Mouse (Mus musculus) limb, embryonic 13.5 days (tissue): ENCODE measurements around the gene Sorbs1. TPM values are rescaled to one million over a fixed set of nuclear protein-coding genes. Genes with fewer than 3 reads are reported as not detected.
A peak's percentile ranks its signal among the peaks of the same experiment; 100 is the strongest.

ENCODE experiments used
- ATAC-seq: fragments of 200-750 bp; cut with Nextera tagmentation; 2 replicates; pipeline ENCODE4 v1.8.0; 2017; ENCODE audit warnings: low read depth, moderate number of reproducible peaks, moderate TSS enrichment; ENCODE audit not compliant: low FRiP score
- H3K27ac ChIP-seq: fragments of 300-500 bp; sonication (generic); 2 replicates; pipeline ENCODE4 v1.5.1; 2015; ENCODE audit warnings: inconsistent platforms, mild to moderate bottlenecking, moderate library complexity
- H3K27me3 ChIP-seq: fragments of 300-500 bp; sonication (generic); 2 replicates; pipeline ENCODE4 v1.6.1; 2015; ENCODE audit warnings: mild to moderate bottlenecking, inconsistent platforms
- H3K36me3 ChIP-seq: fragments of 300-500 bp; sonication (generic); 2 replicates; pipeline ENCODE4 v1.6.1; 2015; ENCODE audit warnings: inconsistent platforms, mild to moderate bottlenecking, moderate library complexity
- H3K4me1 ChIP-seq: fragments of 300-500 bp; sonication (generic); 2 replicates; pipeline ENCODE4 v1.6.1; 2015; ENCODE audit warnings: inconsistent platforms
- H3K4me2 ChIP-seq: fragments of 300-500 bp; sonication (generic); replicated peaks from 2 replicates; pipeline ENCODE4 v1.6.1; 2015; ENCODE audit warnings: inconsistent platforms, mild to moderate bottlenecking, moderate library complexity
- H3K4me3 ChIP-seq: fragments of 300-500 bp; sonication (generic); 2 replicates; pipeline ENCODE4 v1.5.1; 2015; ENCODE audit warnings: moderate library complexity, mild to moderate bottlenecking, inconsistent platforms
- H3K9ac ChIP-seq: fragments of 300-500 bp; sonication (generic); 2 replicates; pipeline ENCODE4 v1.6.1; 2015; ENCODE audit warnings: mild to moderate bottlenecking, inconsistent platforms
- H3K9me3 ChIP-seq: fragments of 300-500 bp; sonication (generic); 2 replicates; pipeline ENCODE4 v1.6.1; 2016; ENCODE audit warnings: inconsistent platforms
- WGBS: fragments of 180-500 bp; shearing (Covaris S2); methylation state at CpG from one replicate; pipeline ENCODE4 v1.1.7; 2015; 5-methylcytosine and 5-hydroxymethylcytosine counted together
- polyA plus RNA-seq: library from polyadenylated mRNA; unstranded; fragments of >200 nt; fragmentation: Nextera tagmentation; extraction: Ambion mirVana; gene quantifications from 2 replicates; pipeline ENCODE4 v1.2.1, GENCODE M21; 2015

The Sorbs1 gene
- polyA plus RNA-seq, 1 experiment from 2014 or later = 52.2 TPM

DNA sequence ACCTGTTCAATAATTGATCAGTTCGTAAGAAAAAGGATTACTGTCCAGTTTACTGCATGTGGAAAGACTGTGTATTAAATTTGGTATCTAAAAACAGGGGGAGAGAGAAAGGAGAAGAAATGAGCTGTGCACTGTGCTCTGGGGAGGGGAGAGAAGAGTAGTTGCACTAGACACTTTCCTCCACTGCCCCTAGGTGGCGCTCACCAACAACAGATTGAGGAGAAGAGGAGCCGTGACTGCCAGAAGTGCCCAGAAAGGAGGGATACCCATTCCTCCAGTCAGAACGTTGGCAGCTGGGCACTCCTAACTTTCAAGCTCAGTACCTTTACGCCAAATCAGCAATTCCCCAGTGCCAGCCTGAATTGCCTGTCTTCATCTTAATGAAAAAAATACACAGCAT, 170.6 kb downstream of the Sorbs1 start:
- no peaks in the 10 kb centered on the region for H3K36me3 ChIP-seq
- peaks cover 5% of the 10 kb centered on the region for H3K4me1 ChIP-seq
- peak; percentile 51; the same call in 1 of the 2 replicates for ATAC-seq
- no peak overlapping the region for H3K4me3 ChIP-seq
- no peak overlapping the region for H3K9ac ChIP-seq
- no peak overlapping the region for H3K4me2 ChIP-seq
- no peak overlapping the region for H3K27ac ChIP-seq
- H3K27me3 ChIP-seq = no peaks in the 10 kb centered on the region
- 8% methylated on average over 5 of the region's 5 CpGs for WGBS
- no peaks in the 10 kb centered on the region for H3K9me3 ChIP-seq

DNA sequence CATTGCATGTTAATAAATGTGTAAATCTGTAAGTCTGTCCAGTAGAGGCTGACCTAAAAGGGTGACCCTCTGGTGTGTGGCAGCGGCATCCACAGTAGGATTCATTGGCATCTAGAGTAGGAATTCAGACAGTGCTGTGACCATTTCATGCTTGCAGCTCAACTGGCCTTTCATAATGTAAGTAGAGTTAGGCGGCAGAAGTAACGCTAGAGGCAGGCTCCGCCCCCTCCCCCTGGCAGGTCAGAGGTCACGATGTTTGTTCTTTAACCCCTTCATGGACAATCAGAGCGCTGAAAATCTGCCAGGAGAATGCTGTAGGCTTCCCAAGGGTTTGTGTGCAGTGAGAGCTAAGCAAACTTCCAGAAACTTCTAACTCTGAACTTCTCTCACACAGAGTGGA, 172.4 kb downstream of the Sorbs1 start:
- H3K9me3 ChIP-seq = no peaks in the 10 kb centered on the region
- no peak overlapping the region for H3K4me2 ChIP-seq
- WGBS = 16% methylated on average over 6 of the region's 6 CpGs
- H3K36me3 ChIP-seq = no peaks in the 10 kb centered on the region
- H3K27me3 ChIP-seq = no peaks in the 10 kb centered on the region
- no peak overlapping the region for H3K9ac ChIP-seq
- no peak for ATAC-seq
- H3K27ac ChIP-seq = no peak overlapping the region
- H3K4me3 ChIP-seq = no peak overlapping the region
- H3K4me1 ChIP-seq = peaks cover 5% of the 10 kb centered on the region

DNA sequence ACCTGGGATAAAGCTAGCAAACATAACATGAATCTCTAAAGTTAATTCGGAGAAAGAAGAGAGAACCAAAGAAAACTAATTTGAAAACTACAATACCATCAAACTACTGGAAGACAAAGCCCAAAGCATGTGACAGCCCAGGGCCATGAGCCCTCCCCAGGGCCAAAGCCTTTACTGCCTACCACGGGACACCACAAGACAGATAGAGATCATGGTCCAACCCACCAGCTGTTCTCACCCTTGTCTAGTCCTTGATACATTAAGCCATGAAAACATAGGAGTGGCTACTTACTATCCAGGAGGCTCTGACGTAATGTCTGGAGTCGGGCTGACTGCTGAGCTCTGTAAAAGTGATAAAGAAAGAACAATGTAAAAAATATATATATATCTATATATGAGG, 176.9 kb downstream of the Sorbs1 start:
- WGBS = 74% methylated on average over 4 of the region's 4 CpGs

DNA sequence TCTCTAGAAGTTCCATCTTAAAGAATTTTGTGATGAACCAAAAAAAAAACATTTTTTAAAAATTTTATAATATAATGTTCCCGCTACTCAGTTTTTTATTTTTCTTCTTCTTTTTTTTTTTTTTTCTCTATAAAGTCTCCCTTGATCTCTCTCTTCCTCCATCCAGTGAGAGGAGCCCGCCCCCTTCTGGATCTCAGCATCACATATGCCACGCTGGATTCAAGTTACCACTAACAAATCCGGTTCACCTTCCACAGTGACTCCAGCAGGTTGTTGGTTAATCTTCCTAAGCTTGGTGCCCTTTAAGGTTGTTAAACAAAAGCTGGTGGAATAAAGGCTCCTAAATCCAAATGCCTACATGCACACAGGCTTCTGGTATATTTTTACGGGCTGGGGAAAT, 179.7 kb downstream of the Sorbs1 start:
- no peak overlapping the region for H3K4me2 ChIP-seq

More for the DNA sequence above, 176.9 kb downstream of the Sorbs1 start:
- H3K27ac ChIP-seq = no peak overlapping the region
- no peaks in the 10 kb centered on the region for H3K9me3 ChIP-seq
- H3K36me3 ChIP-seq = no peaks in the 10 kb centered on the region
- H3K9ac ChIP-seq = no peak overlapping the region
- H3K4me1 ChIP-seq = peaks cover 5% of the 10 kb centered on the region
- no peak for ATAC-seq
- no peak overlapping the region for H3K4me2 ChIP-seq
- H3K27me3 ChIP-seq = no peaks in the 10 kb centered on the region
- H3K4me3 ChIP-seq = no peak overlapping the region

DNA sequence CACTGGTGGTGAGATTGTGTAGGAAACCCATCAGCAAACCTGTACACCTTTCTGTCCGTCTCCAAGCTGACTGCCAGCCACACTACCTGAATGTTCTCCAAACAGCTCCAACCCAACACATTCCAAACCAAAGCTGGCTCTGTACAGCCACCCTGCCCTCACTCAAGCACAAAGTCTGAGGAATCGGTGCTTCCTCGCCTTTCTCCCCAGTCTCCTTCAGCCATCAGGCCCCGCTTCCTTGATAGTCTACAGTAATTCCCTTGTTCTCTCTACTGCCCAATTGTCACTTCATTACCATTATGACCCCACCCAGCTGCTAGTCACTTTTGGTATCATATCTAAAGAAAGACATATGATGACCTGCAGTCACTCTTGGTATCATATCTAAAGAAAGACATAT, 180.5 kb downstream of the Sorbs1 start:
- Histone ChIP-seq H3K27me3 (no peaks in the 10 kb centered on the region), H3K27ac (no peak overlapping the region), H3K9me3 (no peaks in the 10 kb centered on the region), H3K4me2 (no peak overlapping the region), H3K4me3 (no peak overlapping the region), H3K9ac (no peak overlapping the region), H3K36me3 (no peaks in the 10 kb centered on the region), H3K4me1 (no peaks in the 10 kb centered on the region)
- no peak for ATAC-seq
- WGBS = 90% methylated on average over 4 of the region's 4 CpGs

More for the DNA sequence above, 179.7 kb downstream of the Sorbs1 start:
- no peak overlapping the region for H3K27ac ChIP-seq
- no peak overlapping the region for H3K4me3 ChIP-seq
- H3K27me3 ChIP-seq = no peaks in the 10 kb centered on the region
- no peak for ATAC-seq
- H3K4me1 ChIP-seq = no peaks in the 10 kb centered on the region
- H3K36me3 ChIP-seq = no peaks in the 10 kb centered on the region
- H3K9ac ChIP-seq = no peak overlapping the region
- no peaks in the 10 kb centered on the region for H3K9me3 ChIP-seq
- 41% methylated on average over 5 of the region's 5 CpGs for whole genome bisulfite sequencing

DNA sequence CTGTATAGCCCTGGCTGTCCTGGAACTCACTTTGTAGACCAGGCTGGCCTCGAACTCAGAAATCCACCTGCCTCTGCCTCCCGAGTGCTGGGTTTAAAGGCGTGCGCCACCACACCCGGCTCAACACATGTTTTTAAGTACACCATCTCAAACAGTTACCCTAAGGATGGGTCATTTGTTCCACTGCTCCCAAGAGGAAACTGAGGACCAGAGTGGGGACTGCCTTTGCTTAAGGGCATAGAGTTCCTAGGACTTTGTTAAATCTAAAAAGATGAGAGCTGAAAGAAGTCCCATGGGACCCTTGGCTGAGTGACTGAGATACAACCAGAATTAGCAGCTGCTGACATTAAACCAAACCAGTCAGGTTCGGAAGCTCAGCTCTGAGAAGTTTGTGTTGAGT, 181.3 kb downstream of the Sorbs1 start:
- Histone ChIP-seq H3K36me3 (0 out of 2 replicates have a peak, but pooled peaks cover 1% of the 10 kb centered on the region), H3K4me1 (no peaks in the 10 kb centered on the region), H3K4me3 (no peak overlapping the region), H3K9me3 (no peaks in the 10 kb centered on the region), H3K4me2 (no peak overlapping the region), H3K9ac (no peak overlapping the region), H3K27ac (no peak overlapping the region), H3K27me3 (no peaks in the 10 kb centered on the region)
- WGBS = 91% methylated on average over 6 of the region's 6 CpGs
- no peak for ATAC-seq

DNA sequence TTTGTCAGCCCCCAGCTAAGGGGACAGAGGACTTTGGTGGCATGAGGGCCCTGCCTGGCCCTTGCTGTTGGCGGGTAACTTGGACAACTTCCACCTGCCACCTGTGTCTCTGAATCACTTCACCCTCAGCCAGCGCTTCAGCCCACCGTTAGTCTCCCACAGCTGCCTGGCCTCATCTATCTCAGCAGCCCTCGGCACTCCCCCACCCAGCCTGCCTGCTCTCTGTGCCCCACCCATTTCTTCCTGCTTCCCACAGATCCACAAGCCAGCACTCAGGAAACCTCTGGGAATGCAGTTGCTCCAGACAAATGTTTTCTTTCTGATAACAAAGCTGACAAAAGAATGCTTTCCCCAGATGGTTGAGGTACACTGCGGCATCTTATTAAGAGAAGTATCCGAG, 181.7 kb downstream of the Sorbs1 start:
- Histone ChIP-seq H3K36me3 (0 out of 2 replicates have a peak, but pooled peaks cover 4% of the 10 kb centered on the region), H3K27me3 (no peaks in the 10 kb centered on the region), H3K4me1 (no peaks in the 10 kb centered on the region), H3K4me3 (no peak overlapping the region), H3K27ac (no peak overlapping the region), H3K9me3 (no peaks in the 10 kb centered on the region), H3K9ac (no peak overlapping the region), H3K4me2 (no peak overlapping the region)
- ATAC-seq = no peak
- WGBS = 52% methylated on average over 6 of the region's 6 CpGs

DNA sequence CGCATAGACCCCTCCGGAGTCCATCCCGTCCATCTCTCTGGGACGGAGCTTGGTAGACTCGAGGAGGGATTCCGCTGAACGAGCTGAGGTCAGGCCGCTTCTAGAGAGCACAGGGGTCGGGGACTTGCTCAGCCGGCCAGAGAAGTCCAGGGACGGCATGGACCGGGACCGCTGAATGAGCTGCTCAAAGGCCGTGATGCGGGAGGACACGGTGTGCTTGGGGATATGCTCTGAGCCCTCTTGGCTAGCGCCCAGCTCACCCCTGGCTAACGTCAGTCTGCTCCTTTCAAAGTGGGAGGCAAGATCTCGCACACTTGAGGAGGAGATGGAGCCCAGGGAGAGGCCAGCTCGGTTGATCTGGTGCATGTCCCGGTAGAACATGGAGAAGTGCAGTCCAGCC, 187.5 kb downstream of the Sorbs1 start:
- no peak for ATAC-seq
- H3K9ac ChIP-seq = no peak overlapping the region
- H3K4me3 ChIP-seq = no peak overlapping the region
- H3K36me3 ChIP-seq = peaks cover 28% of the 10 kb centered on the region
- WGBS = 91% methylated on average over 21 of the region's 21 CpGs
- no peaks in the 10 kb centered on the region for H3K27me3 ChIP-seq
- no peak overlapping the region for H3K4me2 ChIP-seq
- no peaks in the 10 kb centered on the region for H3K9me3 ChIP-seq
- no peak overlapping the region for H3K27ac ChIP-seq
- H3K4me1 ChIP-seq = peaks cover 3% of the 10 kb centered on the region; the same call in 1 of the 2 replicates

DNA sequence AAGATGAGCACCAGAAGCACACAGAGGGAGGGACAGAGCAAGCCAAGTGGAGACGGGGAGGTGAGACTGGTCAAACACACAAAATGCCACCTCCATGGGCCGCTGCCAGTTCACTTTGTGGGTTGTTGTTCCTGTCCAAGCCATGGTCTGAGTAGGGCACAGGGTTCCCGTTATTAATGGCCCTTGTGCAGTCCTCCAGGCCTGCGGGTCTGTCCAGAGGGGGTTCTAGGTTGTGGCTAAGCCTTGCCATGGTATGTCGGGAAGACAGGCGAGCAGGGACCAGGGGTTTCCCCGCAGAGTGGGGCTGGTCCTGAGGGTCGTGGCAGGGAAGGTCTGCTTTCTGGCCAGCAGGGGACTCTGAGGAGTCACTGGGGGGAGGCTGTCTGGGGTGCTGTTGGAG, 188.2 kb downstream of the Sorbs1 start:
- 85% methylated on average over 8 of the region's 8 CpGs for WGBS
- H3K27me3 ChIP-seq = no peaks in the 10 kb centered on the region
- peaks cover 3% of the 10 kb centered on the region; the same call in 1 of the 2 replicates for H3K4me1 ChIP-seq
- no peak for ATAC-seq
- H3K4me2 ChIP-seq = no peak overlapping the region
- H3K36me3 ChIP-seq = peaks cover 29% of the 10 kb centered on the region
- no peaks in the 10 kb centered on the region for H3K9me3 ChIP-seq
- no peak overlapping the region for H3K9ac ChIP-seq
- no peak overlapping the region for H3K27ac ChIP-seq
- no peak overlapping the region for H3K4me3 ChIP-seq

DNA sequence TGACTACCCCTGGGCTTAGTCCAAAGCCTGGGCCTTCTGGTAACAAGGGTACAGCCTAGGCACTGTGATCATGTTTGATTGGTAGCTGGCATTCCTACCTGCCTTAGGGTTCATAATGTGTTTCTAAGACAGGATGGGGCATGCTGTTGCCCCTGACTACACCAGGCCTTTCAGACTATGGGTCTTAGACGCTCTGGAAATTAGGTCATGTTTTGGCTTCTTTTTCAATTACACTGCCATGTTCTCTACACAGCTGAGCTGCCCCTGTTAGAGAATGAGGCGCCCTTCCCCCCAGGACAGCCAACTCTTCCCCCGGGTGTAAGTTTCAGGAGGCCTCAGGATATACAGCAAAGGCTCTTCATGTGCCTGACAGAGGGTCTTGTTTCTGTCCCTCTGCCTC, 191.4 kb downstream of the Sorbs1 start:
- no peak for ATAC-seq
- no peak overlapping the region for H3K27ac ChIP-seq
- H3K36me3 ChIP-seq = peaks cover 31% of the 10 kb centered on the region
- peaks cover 3% of the 10 kb centered on the region; the same call in 1 of the 2 replicates for H3K4me1 ChIP-seq
- no peak overlapping the region for H3K4me3 ChIP-seq
- H3K4me2 ChIP-seq = no peak overlapping the region
- H3K9me3 ChIP-seq = no peaks in the 10 kb centered on the region
- no peaks in the 10 kb centered on the region for H3K27me3 ChIP-seq
- WGBS = 82% methylated on average over 3 of the region's 3 CpGs
- H3K9ac ChIP-seq = no peak overlapping the region

DNA sequence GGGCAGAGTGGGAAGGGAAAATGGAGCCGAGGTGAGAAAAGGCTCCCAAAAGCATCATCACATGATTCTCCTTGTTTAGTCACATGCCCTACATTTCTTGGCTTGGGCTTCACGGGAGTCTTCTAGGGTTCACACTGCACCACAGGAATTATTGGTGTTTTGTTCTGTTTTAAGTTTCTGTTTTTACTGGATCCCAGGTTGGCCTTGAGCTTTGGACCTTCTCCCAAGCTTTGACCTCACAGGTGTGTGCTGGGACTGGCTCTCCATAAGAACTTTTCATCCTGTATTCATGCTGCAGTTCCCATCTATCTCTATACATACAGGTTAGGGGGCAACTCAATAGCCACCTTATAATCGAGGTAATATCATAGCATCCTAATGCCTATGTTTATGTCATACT, 194.4 kb downstream of the Sorbs1 start:
- Histone ChIP-seq H3K4me1 (peaks cover 3% of the 10 kb centered on the region; the same call in 1 of the 2 replicates), H3K27me3 (no peaks in the 10 kb centered on the region), H3K9me3 (no peaks in the 10 kb centered on the region), H3K4me3 (no peak overlapping the region), H3K9ac (no peak overlapping the region), H3K27ac (no peak overlapping the region), H3K4me2 (no peak overlapping the region), H3K36me3 (peaks cover 21% of the 10 kb centered on the region)
- WGBS = 76% methylated on average over 3 of the region's 3 CpGs
- ATAC-seq = no peak

DNA sequence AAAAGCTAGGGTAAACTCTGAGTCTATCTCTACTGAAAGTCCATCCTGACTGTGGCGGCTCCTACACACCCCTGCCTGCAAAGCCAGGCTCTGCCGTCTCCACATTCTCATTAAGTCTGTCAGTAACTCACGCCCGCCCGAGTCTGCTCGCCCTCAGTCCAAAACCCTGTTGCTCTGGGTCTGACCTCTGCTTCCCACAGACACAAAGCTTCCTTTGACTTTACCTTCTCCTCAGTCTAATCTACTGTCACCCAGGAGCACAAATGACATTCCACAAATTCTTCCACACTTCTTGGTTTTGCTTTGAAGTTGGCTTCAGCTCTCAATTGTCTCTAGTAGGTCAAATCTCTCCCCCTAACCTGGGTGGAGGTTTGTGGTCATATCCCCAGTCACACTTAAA, 195.1 kb downstream of the Sorbs1 start:
- H3K27ac ChIP-seq = no peak overlapping the region
- H3K9ac ChIP-seq = no peak overlapping the region
- H3K9me3 ChIP-seq = no peaks in the 10 kb centered on the region
- no peaks in the 10 kb centered on the region for H3K27me3 ChIP-seq
- no peak overlapping the region for H3K4me2 ChIP-seq
- peaks cover 26% of the 10 kb centered on the region for H3K36me3 ChIP-seq
- no peak overlapping the region for H3K4me3 ChIP-seq
- WGBS = 43% methylated on average over 6 of the region's 6 CpGs
- no peak for ATAC-seq
- H3K4me1 ChIP-seq = peaks cover 3% of the 10 kb centered on the region; the same call in 1 of the 2 replicates

DNA sequence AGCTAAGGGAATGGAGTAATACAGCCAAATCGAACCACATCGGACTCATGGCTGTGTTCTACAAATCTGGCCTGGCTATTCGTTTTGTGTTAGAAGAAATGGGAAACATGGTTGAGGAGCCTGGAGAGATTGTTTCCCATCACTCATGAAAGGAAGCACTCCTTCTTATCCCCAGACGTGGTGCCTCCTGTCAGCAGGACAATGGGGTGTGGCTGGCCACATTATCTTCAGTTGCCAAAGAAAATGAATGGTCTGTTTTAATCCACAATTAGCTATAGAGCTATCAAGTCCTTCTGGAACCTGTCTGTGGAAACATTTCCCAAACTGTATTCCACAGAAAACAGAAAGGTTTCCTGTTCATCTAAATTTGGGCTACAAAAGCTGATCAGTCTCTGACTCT, 196.6 kb downstream of the Sorbs1 start:
- H3K36me3 ChIP-seq = peaks cover 27% of the 10 kb centered on the region
- H3K9ac ChIP-seq = no peak overlapping the region
- ATAC-seq = no peak
- no peaks in the 10 kb centered on the region for H3K27me3 ChIP-seq
- H3K4me2 ChIP-seq = no peak overlapping the region
- H3K9me3 ChIP-seq = no peaks in the 10 kb centered on the region
- H3K4me3 ChIP-seq = no peak overlapping the region
- no peaks in the 10 kb centered on the region for H3K4me1 ChIP-seq
- 82% methylated on average over 4 of the region's 4 CpGs for WGBS
- no peak overlapping the region for H3K27ac ChIP-seq
